Mouse (Mus musculus) heart, postnatal 36 days (tissue): Measurements from ENCODE around the gene Cradd. TPM values are rescaled to one million over a fixed set of nuclear protein-coding genes. Genes with fewer than 3 reads are reported as not detected.

ENCODE experiments used
- DNase-seq, 2 experiments: peaks; one replicate each; pipeline ENCODE4 v3.0.0; 2021 to 2022
- intact Hi-C: fragments of 180-260 bp; cut with DNase I; formaldehyde crosslinking; loops from one replicate; pipeline ENCODE4 v1.15.1; 2025
- total RNA-seq, 2 experiments: library from RNA; stranded (reverse); gene quantifications; 2 replicates each; pipeline ENCODE4 v1.2.3; 2021

Gene Cradd
- total RNA-seq, 2 experiments from 2014 or later, result 8.8 to 12.5 TPM

GRCm38 (mm10) chr10:95254453-95255001, 69.4 kb downstream of the Cradd start:
- intact Hi-C loops, result no loop called here

GRCm38 (mm10) chr10:95254046-95254445, 69.9 kb downstream of the Cradd start:
- DNase-seq, result no peak
- intact Hi-C loops, result no loop called here

More at GRCm38 (mm10) chr10:95254453-95255001, 69.4 kb downstream of the Cradd start:
- DNase-seq, result peak; percentile 54 to 69

- intact Hi-C loops, result no loop called here
- DNase-seq, result no peak
Measured at GRCm38 (mm10) chr10:95251674-95252073, 72.3 kb downstream of the Cradd start.

DNA sequence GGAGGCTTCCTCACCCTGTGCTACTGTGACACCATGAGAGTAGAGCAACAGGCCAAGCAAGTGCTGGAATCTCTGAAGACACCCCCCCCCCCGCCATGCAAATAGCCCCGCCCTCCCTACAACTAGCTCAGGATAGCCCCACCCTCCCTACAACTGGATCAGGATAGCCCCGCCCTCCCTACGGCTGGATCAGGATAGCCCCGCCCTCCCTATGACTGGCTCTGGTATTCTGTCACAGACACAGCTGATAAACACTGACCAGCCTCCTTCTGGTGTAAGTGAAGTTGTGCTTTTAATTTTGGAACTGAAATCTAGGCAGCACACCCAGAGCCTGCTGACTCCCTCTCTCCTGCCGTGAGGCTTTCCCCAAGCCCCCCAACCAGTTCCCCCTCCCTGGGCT, 75.6 kb downstream of the Cradd start:
- intact Hi-C loops, result no loop called here
- no peak for DNase-seq

DNA sequence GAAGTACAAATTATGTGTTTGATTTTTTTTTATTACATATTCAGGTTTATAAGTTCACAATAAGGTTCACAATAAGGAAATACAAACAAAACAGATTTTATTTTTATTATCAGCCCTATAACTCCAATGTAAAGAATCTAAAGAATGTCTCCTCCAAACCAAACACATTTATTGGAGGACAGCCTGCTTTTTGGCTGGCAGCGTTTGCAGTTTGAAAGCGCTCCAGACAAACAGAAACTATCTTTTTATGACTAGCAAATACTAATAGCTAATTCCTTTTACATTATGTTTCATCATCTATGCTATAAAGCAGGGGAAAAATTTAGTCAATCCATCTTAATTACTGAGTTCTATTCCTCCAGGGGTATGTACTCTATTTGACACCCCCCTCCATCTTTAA, 77.2 kb downstream of the Cradd start:
- no peak for DNase-seq
- intact Hi-C loops, result no loop called here

GRCm38 (mm10) chr10:95245680-95245982, 78.3 kb downstream of the Cradd start:
- intact Hi-C loops, result no loop called here
- no peak for DNase-seq

DNA sequence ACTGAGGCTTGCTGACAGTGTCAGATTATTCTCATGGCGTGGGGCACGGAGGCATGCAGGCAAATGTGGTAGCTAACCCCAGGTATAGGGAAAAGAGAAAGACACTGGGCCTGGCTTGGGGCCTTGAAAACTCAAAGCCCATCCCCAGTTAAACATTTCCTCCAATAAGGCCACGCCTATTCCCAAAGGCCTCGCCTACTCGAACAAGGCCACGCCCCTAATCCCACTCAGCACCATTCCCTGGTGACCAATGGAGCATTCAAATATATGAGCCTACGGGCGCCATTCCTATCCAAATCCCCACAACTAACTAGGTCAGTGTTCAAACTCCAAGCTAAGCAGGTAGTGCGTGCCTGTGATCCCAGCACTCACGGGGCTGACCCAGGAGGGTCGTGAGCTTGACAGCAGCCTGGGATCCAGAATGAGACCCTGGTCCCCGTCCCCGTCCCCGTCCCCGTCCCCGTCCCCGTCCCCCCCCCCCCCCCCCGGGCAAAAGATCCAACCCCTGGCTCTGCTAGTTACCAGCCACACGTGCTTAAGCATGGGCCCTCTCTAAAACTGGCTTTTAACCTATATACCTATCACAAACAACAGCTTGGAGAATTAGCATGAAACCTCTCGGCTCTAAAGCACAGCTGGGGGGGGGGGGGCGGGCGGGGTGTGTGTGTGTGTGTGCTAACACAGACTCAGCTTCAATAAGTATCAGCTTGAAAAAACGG, 78.8 kb downstream of the Cradd start:
- intact Hi-C loops, result no loop called here
- DNase-seq, result no peak

GRCm38 (mm10) chr10:95239196-95240069, 84.5 kb downstream of the Cradd start:
- DNase-seq, result no peak
- intact Hi-C loops, result no loop called here

DNA sequence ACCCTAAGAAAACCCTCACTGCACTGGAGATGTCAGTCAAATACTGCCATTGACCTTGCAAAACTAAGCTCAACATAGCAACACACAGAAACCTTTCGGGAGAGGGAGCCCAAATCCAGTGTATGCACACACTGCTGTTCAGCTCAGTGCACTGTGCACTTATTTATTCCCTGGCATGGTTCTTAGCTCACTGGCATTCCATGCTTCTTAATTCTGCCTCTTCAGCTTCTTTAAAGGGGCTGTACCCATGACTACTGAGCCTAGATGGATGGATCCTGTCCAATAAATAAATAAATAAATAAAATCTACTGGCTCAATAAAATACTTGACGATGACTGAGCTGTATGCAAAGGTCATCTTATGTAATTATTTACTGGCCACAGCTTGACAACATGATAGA, 85.3 kb downstream of the Cradd start:
- no peak for DNase-seq
- intact Hi-C loops, result no loop called here

- no peak for DNase-seq
- intact Hi-C loops, result loop anchor here (2.0 kb wide), 1 partner anchor 23 kb away; no protein-coding TSS in a partner anchor
Measured at GRCm38 (mm10) chr10:95236226-95236625, 87.7 kb downstream of the Cradd start.

DNA sequence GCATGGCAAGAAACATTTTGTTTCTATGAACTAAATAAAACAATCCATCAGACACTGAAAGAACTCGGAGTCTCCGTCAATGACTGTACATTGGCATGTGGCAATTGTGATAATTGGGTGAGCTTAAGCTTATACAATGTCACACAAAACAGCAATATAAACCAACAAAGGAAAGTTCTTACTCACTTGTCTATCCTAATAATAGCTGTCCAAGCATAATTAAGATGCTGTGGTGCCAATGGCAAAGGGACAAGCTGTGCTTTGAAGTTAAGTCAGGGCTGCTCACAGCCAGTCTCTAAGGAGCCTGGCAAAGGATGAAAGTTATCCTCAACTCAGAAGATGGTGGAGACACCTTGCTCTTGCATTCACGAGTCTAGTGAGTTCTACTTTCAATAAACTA, 89.3 kb downstream of the Cradd start:
- no peak for DNase-seq
- intact Hi-C loops, result no loop called here

DNA sequence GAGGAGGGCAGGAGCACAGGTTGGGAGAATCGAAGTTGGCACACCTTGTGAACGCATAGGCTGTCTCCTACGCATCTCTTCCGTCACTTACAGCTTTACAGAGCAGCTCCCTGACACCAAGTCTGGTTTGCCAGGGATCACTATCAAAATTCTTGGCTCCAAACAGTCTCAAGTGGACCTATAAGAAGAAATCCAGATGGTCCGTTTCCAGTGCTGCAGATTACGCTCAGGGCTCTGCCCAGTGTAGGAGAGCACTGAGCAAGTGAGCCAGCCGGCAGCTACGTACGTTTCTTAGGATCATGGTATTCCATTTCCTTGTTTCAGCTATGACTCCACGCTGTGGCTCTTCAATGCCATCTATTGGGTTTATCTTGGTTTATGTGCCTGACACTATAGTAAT, 90.9 kb downstream of the Cradd start:
- intact Hi-C loops, result no loop called here
- DNase-seq, result no peak

DNA sequence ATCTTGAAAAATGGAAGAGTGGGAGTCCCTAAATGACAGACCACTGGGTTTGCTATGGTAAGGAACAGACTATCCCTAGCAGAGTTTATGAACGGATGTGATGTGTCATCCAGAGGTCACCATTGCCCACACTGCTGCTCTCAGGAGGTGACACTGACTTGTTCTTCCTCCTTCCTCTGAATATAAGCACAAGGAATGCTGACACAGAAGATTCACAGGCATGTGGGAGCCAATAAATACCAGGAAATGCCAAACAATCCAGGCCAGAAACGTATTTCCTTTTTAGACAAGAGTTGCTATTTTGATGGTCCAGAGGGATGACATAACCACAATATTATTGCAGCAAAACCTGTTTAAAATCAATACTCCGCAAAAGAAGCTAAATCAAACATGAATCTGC, 91.4 kb downstream of the Cradd start:
- intact Hi-C loops, result no loop called here
- DNase-seq, result no peak

GRCm38 (mm10) chr10:95228192-95228591, 95.7 kb downstream of the Cradd start:
- intact Hi-C loops, result no loop called here
- DNase-seq, result no peak

- intact Hi-C loops, result no loop called here
- no peak for DNase-seq
Measured at GRCm38 (mm10) chr10:95227590-95227989, 96.3 kb downstream of the Cradd start.

DNA sequence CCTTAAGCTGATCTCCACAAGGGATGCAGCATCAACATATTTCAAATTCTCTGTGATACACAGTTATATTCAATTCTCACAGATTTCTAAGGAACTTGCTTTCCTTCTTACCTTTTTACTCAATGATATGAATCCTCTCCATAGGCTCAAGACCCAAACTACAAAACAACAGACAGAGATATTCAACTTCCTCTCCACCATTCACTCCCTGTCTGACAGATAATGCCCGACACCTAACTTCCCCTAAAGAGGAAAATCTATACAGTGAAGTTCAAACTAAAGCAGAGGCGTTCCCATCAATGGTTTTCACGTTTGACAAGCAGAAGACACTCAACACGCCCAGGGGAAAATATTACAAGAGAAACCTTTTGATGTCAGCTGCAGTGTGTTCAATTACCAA, 97.2 kb downstream of the Cradd start:
- intact Hi-C loops, result no loop called here
- no peak for DNase-seq

- DNase-seq, result no peak
- intact Hi-C loops, result no loop called here
Measured at GRCm38 (mm10) chr10:95225006-95225405, 98.9 kb downstream of the Cradd start.

DNA sequence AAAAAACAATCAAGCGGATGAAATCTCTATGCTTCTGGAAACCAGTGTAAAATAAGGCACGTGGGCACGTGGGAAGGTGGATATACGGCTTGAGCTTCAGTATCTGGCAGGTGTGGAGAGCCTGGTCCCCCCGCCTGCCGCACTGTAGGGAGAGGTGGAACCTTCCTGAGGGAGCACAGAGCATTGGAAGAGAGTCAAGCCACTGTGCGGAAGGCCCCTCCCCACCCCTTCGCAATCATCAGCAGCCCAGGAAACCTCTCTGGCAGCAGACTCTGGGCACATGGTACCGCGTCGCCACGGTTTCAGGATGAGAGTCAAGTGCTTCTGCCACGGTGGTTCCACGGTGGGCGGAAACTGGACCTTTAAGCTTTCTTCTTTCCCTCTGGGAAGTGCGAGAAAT, 100.7 kb downstream of the Cradd start:
- intact Hi-C loops, result no loop called here
- no peak for DNase-seq

GRCm38 (mm10) chr10:95221914-95222313, 102.0 kb downstream of the Cradd start:
- intact Hi-C loops, result no loop called here
- DNase-seq, result no peak

DNA sequence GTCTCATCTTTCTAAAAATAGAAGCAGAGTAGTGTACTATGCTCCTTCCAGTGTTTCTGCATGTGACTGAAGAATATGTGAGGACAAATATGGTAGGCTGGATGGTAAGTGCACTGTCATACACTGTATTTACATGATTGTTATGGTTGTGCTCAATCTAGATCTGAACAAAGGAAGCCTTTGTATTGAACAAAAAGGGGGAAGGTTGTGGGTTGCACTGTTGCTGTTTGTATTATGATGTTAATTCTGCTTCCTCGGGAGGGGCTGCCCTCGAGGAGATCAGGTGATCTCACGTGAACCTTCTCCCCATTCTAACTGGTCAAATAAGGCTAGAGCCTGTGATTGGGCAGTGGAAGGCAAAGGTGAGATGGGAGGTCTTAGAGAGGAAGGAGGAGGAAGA, 103.4 kb downstream of the Cradd start:
- intact Hi-C loops, result no loop called here

GRCm38 (mm10) chr10:95218683-95219060, 105.3 kb downstream of the Cradd start:
- DNase-seq, result peak in 1 of 2 experiments; percentile 49

More for the DNA sequence above, 103.4 kb downstream of the Cradd start:
- no peak for DNase-seq

More at GRCm38 (mm10) chr10:95218683-95219060, 105.3 kb downstream of the Cradd start:
- intact Hi-C loops, result loop anchor here (2.0 to 5.0 kb wide), 6 partner anchors 46 to 226 kb away; partner anchors contain the start of gene Cradd
